Mouse (Mus musculus) lung, postnatal 4 days (tissue): ENCODE results near the gene Cyp1a1.
"Not testable (repeated sequence)": the region's sequence is repeated elsewhere in the genome, so short reads cannot be mapped to it uniquely, and the experiment has no call there.

Experiments
- DNase-seq, 2 experiments: peaks; one replicate each; pipeline ENCODE4 v3.0.0; 2021

Cyp1a1 gene

GRCm38 (mm10) chr9:57708068-57708719 lies 20.5 kb downstream of the Cyp1a1 start, which contains the start of gene Edc3:
Gene Edc3, plus strand, starts transcription at chr9:57708540.
- DNase-seq = peak; percentile 95 to 96

- DNase-seq = peak; percentile 61 to 67
Observed at GRCm38 (mm10) chr9:57708720-57709274, 21.1 kb downstream of the Cyp1a1 start.

GRCm38 (mm10) chr9:57710214-57710613 lies 22.5 kb downstream of the Cyp1a1 start:
- DNase-seq = not testable (repeated sequence)

GRCm38 (mm10) chr9:57712194-57712593 lies 24.5 kb downstream of the Cyp1a1 start:
- DNase-seq = no peak

GRCm38 (mm10) chr9:57718408-57718807 lies 30.7 kb downstream of the Cyp1a1 start:
- no peak for DNase-seq

- no peak for DNase-seq
Observed at GRCm38 (mm10) chr9:57720736-57721135, 33.0 kb downstream of the Cyp1a1 start.

GRCm38 (mm10) chr9:57722371-57722770 lies 34.6 kb downstream of the Cyp1a1 start:
- no peak for DNase-seq

- DNase-seq = peak; percentile 72 to 86
Observed at GRCm38 (mm10) chr9:57723315-57723715, 35.6 kb downstream of the Cyp1a1 start.

- no peak for DNase-seq
Observed at GRCm38 (mm10) chr9:57723796-57724195, 36.1 kb downstream of the Cyp1a1 start.

GRCm38 (mm10) chr9:57724701-57725100 lies 37.0 kb downstream of the Cyp1a1 start:
- DNase-seq = no peak

GRCm38 (mm10) chr9:57728312-57728711 lies 40.6 kb downstream of the Cyp1a1 start:
- DNase-seq = no peak

GRCm38 (mm10) chr9:57733606-57734005 lies 45.9 kb downstream of the Cyp1a1 start:
- no peak for DNase-seq

- no peak for DNase-seq
Observed at GRCm38 (mm10) chr9:57739863-57740262, 52.1 kb downstream of the Cyp1a1 start.

- peak in 1 of 2 experiments; percentile 68 for DNase-seq
Observed at GRCm38 (mm10) chr9:57744462-57745091, 56.8 kb downstream of the Cyp1a1 start.

- no peak for DNase-seq
Observed at GRCm38 (mm10) chr9:57747067-57747466, 59.3 kb downstream of the Cyp1a1 start.

- no peak for DNase-seq
Observed at GRCm38 (mm10) chr9:57748137-57748536, 60.4 kb downstream of the Cyp1a1 start.

- DNase-seq = no peak
Observed at GRCm38 (mm10) chr9:57748831-57749230, 61.1 kb downstream of the Cyp1a1 start.

- no peak for DNase-seq
Observed at GRCm38 (mm10) chr9:57750901-57751300, 63.2 kb downstream of the Cyp1a1 start.
